Mouse (Mus musculus): ENCODE data around the gene 4833420G17Rik. TPM values are rescaled to one million over a fixed set of nuclear protein-coding genes. Genes with fewer than 3 reads are reported as not detected.
"Not testable (repeated sequence)": the region's sequence is repeated elsewhere in the genome, so short reads cannot be mapped to it uniquely, and the experiment has no call there.

Gene 4833420G17Rik
- polyA plus RNA-seq, 2 experiments: 61.2 to 103 TPM

GRCm38 (mm10) chr13:119461900-119462595 lies 520 bp upstream of the 4833420G17Rik start:
- TF ChIP-seq POLR2A (IDR thresholded peaks at IDR 0.05; ENCODE audit: borderline replicate concordance, extremely low read depth, insufficient read depth, insufficient read length): no peak
- Histone ChIP-seq H3K9ac (ENCODE audit: low read depth, low read length, severe bottlenecking) (peak overlapping the region; percentile 78), H3K27ac (replicated peaks; ENCODE audit: low read depth, low read length) (peak overlapping the region; percentile 71), H3K4me1 (ENCODE audit: control insufficient read depth, insufficient read depth, low read length) (peaks cover 9% of the 10 kb centered on the region), H3K4me3 (replicated peaks; ENCODE audit: low read length) (peak overlapping the region; percentile 83), H3K9me3 (ENCODE audit: control insufficient read depth, low read length) (no peaks in the 10 kb centered on the region), H3K4me2 (replicated peaks; ENCODE audit: low read depth, low read length, severe bottlenecking) (peak overlapping the region; percentile 55), H3K27me3 (ENCODE audit: control insufficient read depth, insufficient read depth, low read length) (no peaks in the 10 kb centered on the region), H3K36me3 (ENCODE audit: control insufficient read depth, insufficient read depth, low read length) (peaks cover 29% of the 10 kb centered on the region)
- WGBS: 2% methylated on average over 10 of the region's 10 CpGs
- ATAC-seq (ENCODE audit: low FRiP score, low read depth): peak; percentile 44
- no peak for DNase-seq (ENCODE audit: low spot score)

GRCm38 (mm10) chr13:119476631-119477030 lies 14.1 kb downstream of the 4833420G17Rik start:
- TF ChIP-seq POLR2A (IDR thresholded peaks at IDR 0.05; ENCODE audit: borderline replicate concordance, extremely low read depth, insufficient read depth, insufficient read length): no peak
- no peak overlapping the region for H3K27ac ChIP-seq (replicated peaks; ENCODE audit: low read depth, low read length)
- no peak overlapping the region for H3K4me3 ChIP-seq (replicated peaks; ENCODE audit: low read length)
- ATAC-seq (ENCODE audit: low FRiP score, low read depth) (no peak), DNase-seq (ENCODE audit: low spot score) (no peak)
- no peak overlapping the region for H3K9ac ChIP-seq (ENCODE audit: low read depth, low read length, severe bottlenecking)
- H3K9me3 ChIP-seq (ENCODE audit: control insufficient read depth, low read length): no peaks in the 10 kb centered on the region
- 94% methylated on average over 9 of the region's 9 CpGs for WGBS
- H3K27me3 ChIP-seq (ENCODE audit: control insufficient read depth, insufficient read depth, low read length): no peaks in the 10 kb centered on the region
- H3K4me1 ChIP-seq (ENCODE audit: control insufficient read depth, insufficient read depth, low read length): no peaks in the 10 kb centered on the region
- H3K4me2 ChIP-seq (replicated peaks; ENCODE audit: low read depth, low read length, severe bottlenecking): no peak overlapping the region
- peaks cover 76% of the 10 kb centered on the region for H3K36me3 ChIP-seq (ENCODE audit: control insufficient read depth, insufficient read depth, low read length)

GRCm38 (mm10) chr13:119477789-119478188 lies 15.2 kb downstream of the 4833420G17Rik start:
- no peak overlapping the region for H3K9ac ChIP-seq (ENCODE audit: low read depth, low read length, severe bottlenecking)
- DNase-seq (ENCODE audit: low spot score) (no peak), ATAC-seq (ENCODE audit: low FRiP score, low read depth) (no peak)
- 95% methylated on average over 2 of the region's 2 CpGs for WGBS
- H3K36me3 ChIP-seq (ENCODE audit: control insufficient read depth, insufficient read depth, low read length): peaks cover 74% of the 10 kb centered on the region
- H3K4me3 ChIP-seq (replicated peaks; ENCODE audit: low read length): no peak overlapping the region
- no peaks in the 10 kb centered on the region for H3K4me1 ChIP-seq (ENCODE audit: control insufficient read depth, insufficient read depth, low read length)
- H3K9me3 ChIP-seq (ENCODE audit: control insufficient read depth, low read length): no peaks in the 10 kb centered on the region
- no peak overlapping the region for H3K4me2 ChIP-seq (replicated peaks; ENCODE audit: low read depth, low read length, severe bottlenecking)
- H3K27me3 ChIP-seq (ENCODE audit: control insufficient read depth, insufficient read depth, low read length): no peaks in the 10 kb centered on the region
- TF ChIP-seq POLR2A (IDR thresholded peaks at IDR 0.05; ENCODE audit: borderline replicate concordance, extremely low read depth, insufficient read depth, insufficient read length): no peak
- no peak overlapping the region for H3K27ac ChIP-seq (replicated peaks; ENCODE audit: low read depth, low read length)

- Histone ChIP-seq H3K27ac (replicated peaks; ENCODE audit: low read depth, low read length) (no peak overlapping the region), H3K4me3 (replicated peaks; ENCODE audit: low read length) (no peak overlapping the region), H3K9ac (ENCODE audit: low read depth, low read length, severe bottlenecking) (no peak overlapping the region), H3K4me1 (ENCODE audit: control insufficient read depth, insufficient read depth, low read length) (no peaks in the 10 kb centered on the region), H3K9me3 (ENCODE audit: control insufficient read depth, low read length) (peaks cover 5% of the 10 kb centered on the region), H3K36me3 (ENCODE audit: control insufficient read depth, insufficient read depth, low read length) (peaks cover 41% of the 10 kb centered on the region), H3K27me3 (ENCODE audit: control insufficient read depth, insufficient read depth, low read length) (no peaks in the 10 kb centered on the region), H3K4me2 (replicated peaks; ENCODE audit: low read depth, low read length, severe bottlenecking) (no peak overlapping the region)
- DNase-seq (ENCODE audit: low spot score): no peak
- TF ChIP-seq POLR2A (IDR thresholded peaks at IDR 0.05; ENCODE audit: borderline replicate concordance, extremely low read depth, insufficient read depth, insufficient read length): no peak
- WGBS: 43% methylated on average over 7 of the region's 7 CpGs
- ATAC-seq (ENCODE audit: low FRiP score, low read depth): no peak
These were observed 24.8 kb downstream of the 4833420G17Rik start for GRCm38 (mm10) chr13:119487354-119487753.

- ATAC-seq (ENCODE audit: low FRiP score, low read depth) (no peak), DNase-seq (ENCODE audit: low spot score) (peak; percentile 82)
- peak; percentile 65; the same call in 1 of the 2 replicates for TF ChIP-seq POLR2A (IDR thresholded peaks at IDR 0.05; ENCODE audit: borderline replicate concordance, extremely low read depth, insufficient read depth, insufficient read length)
- H3K9ac ChIP-seq (ENCODE audit: low read depth, low read length, severe bottlenecking): no peak within 1 kb of the TSS; the same call in 1 of the 2 replicates
- peak within 1 kb of the TSS; percentile 59 for H3K27ac ChIP-seq (replicated peaks; ENCODE audit: low read depth, low read length)
- peaks cover 35% of the 10 kb centered on the region for H3K36me3 ChIP-seq (ENCODE audit: control insufficient read depth, insufficient read depth, low read length)
- no peaks in the 10 kb centered on the region for H3K27me3 ChIP-seq (ENCODE audit: control insufficient read depth, insufficient read depth, low read length)
- H3K4me3 ChIP-seq (replicated peaks; ENCODE audit: low read length): no peak within 1 kb of the TSS
- 60% methylated on average over 78 of the region's 87 CpGs for WGBS
- no peaks in the 10 kb centered on the region for H3K4me1 ChIP-seq (ENCODE audit: control insufficient read depth, insufficient read depth, low read length)
- peaks cover 5% of the 10 kb centered on the region for H3K9me3 ChIP-seq (ENCODE audit: control insufficient read depth, low read length)
- H3K4me2 ChIP-seq (replicated peaks; ENCODE audit: low read depth, low read length, severe bottlenecking): no peak within 1 kb of the TSS; the same call in 1 of the 2 replicates
These were observed 25.5 kb downstream of the 4833420G17Rik start, which contains the start of the genes Tmem267 and 3110070M22Rik for GRCm38 (mm10) chr13:119487880-119488580. Tmem267 (plus strand) TSS chr13:119488039. 3110070M22Rik (minus strand) TSS chr13:119488383.

- H3K27me3 ChIP-seq (ENCODE audit: control insufficient read depth, insufficient read depth, low read length); H3K9me3 ChIP-seq (ENCODE audit: control insufficient read depth, low read length); H3K27ac ChIP-seq (replicated peaks; ENCODE audit: low read depth, low read length); H3K4me3 ChIP-seq (replicated peaks; ENCODE audit: low read length); H3K4me1 ChIP-seq (ENCODE audit: control insufficient read depth, insufficient read depth, low read length); H3K4me2 ChIP-seq (replicated peaks; ENCODE audit: low read depth, low read length, severe bottlenecking); DNase-seq (ENCODE audit: low spot score); H3K36me3 ChIP-seq (ENCODE audit: control insufficient read depth, insufficient read depth, low read length); ATAC-seq (ENCODE audit: low FRiP score, low read depth); H3K9ac ChIP-seq (ENCODE audit: low read depth, low read length, severe bottlenecking): not testable (repeated sequence)
- WGBS: 93% methylated on average over 10 of the region's 10 CpGs
These were observed 29.5 kb downstream of the 4833420G17Rik start for GRCm38 (mm10) chr13:119492083-119492482.

GRCm38 (mm10) chr13:119494938-119495337 lies 32.4 kb downstream of the 4833420G17Rik start:
- not testable (repeated sequence) for H3K9me3 ChIP-seq (ENCODE audit: control insufficient read depth, low read length); DNase-seq (ENCODE audit: low spot score); H3K4me2 ChIP-seq (replicated peaks; ENCODE audit: low read depth, low read length, severe bottlenecking); H3K4me3 ChIP-seq (replicated peaks; ENCODE audit: low read length); H3K4me1 ChIP-seq (ENCODE audit: control insufficient read depth, insufficient read depth, low read length); H3K27ac ChIP-seq (replicated peaks; ENCODE audit: low read depth, low read length); H3K27me3 ChIP-seq (ENCODE audit: control insufficient read depth, insufficient read depth, low read length); H3K9ac ChIP-seq (ENCODE audit: low read depth, low read length, severe bottlenecking); ATAC-seq (ENCODE audit: low FRiP score, low read depth); H3K36me3 ChIP-seq (ENCODE audit: control insufficient read depth, insufficient read depth, low read length)
- WGBS: 92% methylated on average over 9 of the region's 22 CpGs

All from limb, embryonic 14.5 days (tissue).